Mouse (Mus musculus): ENCODE results near the gene Repin1. TPM values are rescaled to one million over a fixed set of nuclear protein-coding genes. Genes with fewer than 3 reads are reported as not detected.

Repin1 gene
- polyA plus RNA-seq, 1 experiment from 2014 or later, result 41.9 TPM

DNA sequence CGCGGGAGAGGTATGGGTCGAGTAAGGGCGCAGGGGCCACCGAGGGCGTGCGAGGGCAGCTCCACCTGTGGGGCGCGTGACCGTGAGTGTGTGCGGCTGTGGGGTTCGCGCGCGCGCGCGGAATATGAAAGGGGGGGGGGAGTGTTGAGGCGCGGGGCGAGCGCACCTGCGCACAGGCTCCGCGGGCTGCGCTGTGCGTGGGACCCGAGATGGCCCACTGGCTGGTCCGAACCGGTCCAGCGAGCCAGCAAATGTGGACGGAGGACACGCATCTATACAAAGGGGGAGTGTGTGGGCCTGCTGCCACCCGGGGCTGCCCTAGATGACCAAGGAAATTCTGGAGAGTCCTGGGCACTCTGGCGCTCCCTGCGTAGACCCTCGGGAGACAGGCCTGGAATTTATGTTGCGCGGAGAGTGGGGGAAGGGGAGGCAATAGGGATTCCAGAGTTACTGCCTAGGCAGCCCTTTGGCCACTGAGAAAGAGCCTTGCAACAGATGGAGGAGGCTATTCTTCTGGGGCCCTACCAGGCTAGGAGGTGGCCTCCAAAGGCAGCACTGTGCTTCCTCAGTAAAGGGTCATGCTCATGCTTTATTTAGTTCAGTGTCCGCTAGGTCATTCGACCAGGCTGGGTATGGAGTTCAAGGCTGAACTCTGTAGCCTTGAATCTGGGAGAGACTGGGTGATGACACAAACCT is 508 bp downstream of the Repin1 start:
- Histone ChIP-seq H3K4me1 (ENCODE audit: control insufficient read depth, insufficient read depth, low read depth, low read length) (peaks cover 16% of the 10 kb centered on the region), H3K27ac (ENCODE audit: low read depth, low read length) (peak overlapping the region; percentile 96), H3K4me3 (ENCODE audit: low read length) (peak overlapping the region; percentile 56), H3K9ac (ENCODE audit: low read depth, low read length) (peak overlapping the region; percentile 93), H3K9me3 (ENCODE audit: control insufficient read depth, low read length) (peaks cover 18% of the 10 kb centered on the region), H3K36me3 (ENCODE audit: control insufficient read depth, insufficient read depth, low read length) (peaks cover 30% of the 10 kb centered on the region), H3K27me3 (replicated peaks; ENCODE audit: control insufficient read depth, insufficient read depth, low read length) (no peaks in the 10 kb centered on the region), H3K4me2 (ENCODE audit: low read length) (peak overlapping the region; percentile 78)
- under 1% methylated on average over 39 of the region's 41 CpGs for WGBS
- peak; percentile 83 for ATAC-seq

GRCm38 (mm10) chr6:48595278-48595677 is 1.6 kb downstream of the Repin1 start:
- WGBS, result 50% methylated on average over 1 of the region's 1 CpGs
- no peak overlapping the region for H3K27ac ChIP-seq (ENCODE audit: low read depth, low read length)
- H3K9ac ChIP-seq (ENCODE audit: low read depth, low read length), result peak overlapping the region; percentile 93
- H3K9me3 ChIP-seq (ENCODE audit: control insufficient read depth, low read length), result peaks cover 18% of the 10 kb centered on the region
- H3K4me3 ChIP-seq (ENCODE audit: low read length), result peak overlapping the region; percentile 56
- H3K4me1 ChIP-seq (ENCODE audit: control insufficient read depth, insufficient read depth, low read depth, low read length), result peaks cover 16% of the 10 kb centered on the region
- peaks cover 36% of the 10 kb centered on the region for H3K36me3 ChIP-seq (ENCODE audit: control insufficient read depth, insufficient read depth, low read length)
- H3K4me2 ChIP-seq (ENCODE audit: low read length), result peak overlapping the region; percentile 78
- no peak for ATAC-seq
- no peaks in the 10 kb centered on the region for H3K27me3 ChIP-seq (replicated peaks; ENCODE audit: control insufficient read depth, insufficient read depth, low read length)

GRCm38 (mm10) chr6:48596545-48597232 is 3.0 kb downstream of the Repin1 start:
- Histone ChIP-seq H3K36me3 (ENCODE audit: control insufficient read depth, insufficient read depth, low read length) (peaks cover 36% of the 10 kb centered on the region), H3K4me1 (ENCODE audit: control insufficient read depth, insufficient read depth, low read depth, low read length) (peaks cover 22% of the 10 kb centered on the region), H3K27me3 (replicated peaks; ENCODE audit: control insufficient read depth, insufficient read depth, low read length) (no peaks in the 10 kb centered on the region), H3K27ac (ENCODE audit: low read depth, low read length) (no peak overlapping the region), H3K9ac (ENCODE audit: low read depth, low read length) (no peak overlapping the region), H3K4me2 (ENCODE audit: low read length) (no peak overlapping the region), H3K4me3 (ENCODE audit: low read length) (no peak overlapping the region), H3K9me3 (ENCODE audit: control insufficient read depth, low read length) (peaks cover 18% of the 10 kb centered on the region)
- WGBS, result 97% methylated on average over 45 of the region's 45 CpGs
- ATAC-seq, result no peak

GRCm38 (mm10) chr6:48597233-48597625 is 3.5 kb downstream of the Repin1 start:
- Histone ChIP-seq H3K4me2 (ENCODE audit: low read length) (no peak overlapping the region), H3K9ac (ENCODE audit: low read depth, low read length) (no peak overlapping the region), H3K27ac (ENCODE audit: low read depth, low read length) (no peak overlapping the region), H3K9me3 (ENCODE audit: control insufficient read depth, low read length) (peaks cover 18% of the 10 kb centered on the region), H3K4me1 (ENCODE audit: control insufficient read depth, insufficient read depth, low read depth, low read length) (peaks cover 22% of the 10 kb centered on the region), H3K36me3 (ENCODE audit: control insufficient read depth, insufficient read depth, low read length) (peaks cover 36% of the 10 kb centered on the region), H3K4me3 (ENCODE audit: low read length) (no peak overlapping the region), H3K27me3 (replicated peaks; ENCODE audit: control insufficient read depth, insufficient read depth, low read length) (no peaks in the 10 kb centered on the region)
- ATAC-seq, result no peak
- 94% methylated on average over 26 of the region's 27 CpGs for WGBS

GRCm38 (mm10) chr6:48600594-48600993 is 6.9 kb downstream of the Repin1 start:
- peaks cover 14% of the 10 kb centered on the region for H3K4me1 ChIP-seq (ENCODE audit: control insufficient read depth, insufficient read depth, low read depth, low read length)
- no peak overlapping the region for H3K4me3 ChIP-seq (ENCODE audit: low read length)
- no peak for ATAC-seq
- H3K36me3 ChIP-seq (ENCODE audit: control insufficient read depth, insufficient read depth, low read length), result peaks cover 36% of the 10 kb centered on the region
- no peaks in the 10 kb centered on the region for H3K27me3 ChIP-seq (replicated peaks; ENCODE audit: control insufficient read depth, insufficient read depth, low read length)
- H3K27ac ChIP-seq (ENCODE audit: low read depth, low read length), result no peak overlapping the region; the same call in 1 of the 2 replicates
- H3K9me3 ChIP-seq (ENCODE audit: control insufficient read depth, low read length), result peaks cover 18% of the 10 kb centered on the region
- no peak overlapping the region for H3K9ac ChIP-seq (ENCODE audit: low read depth, low read length)
- H3K4me2 ChIP-seq (ENCODE audit: low read length), result no peak overlapping the region
- WGBS, result 93% methylated on average over 1 of the region's 1 CpGs

GRCm38 (mm10) chr6:48601271-48602079 is 7.8 kb downstream of the Repin1 start, which contains the start of gene Zfp775:
Gene Zfp775, plus strand, starts transcription at chr6:48602063.
- Histone ChIP-seq H3K9me3 (ENCODE audit: control insufficient read depth, low read length) (peaks cover 14% of the 10 kb centered on the region), H3K4me3 (ENCODE audit: low read length) (peak within 1 kb of the TSS; percentile 74), H3K4me2 (ENCODE audit: low read length) (peak within 1 kb of the TSS; percentile 91), H3K4me1 (ENCODE audit: control insufficient read depth, insufficient read depth, low read depth, low read length) (peaks cover 14% of the 10 kb centered on the region), H3K27ac (ENCODE audit: low read depth, low read length) (peak within 1 kb of the TSS; percentile 93), H3K9ac (ENCODE audit: low read depth, low read length) (peak within 1 kb of the TSS; percentile 97), H3K36me3 (ENCODE audit: control insufficient read depth, insufficient read depth, low read length) (peaks cover 29% of the 10 kb centered on the region), H3K27me3 (replicated peaks; ENCODE audit: control insufficient read depth, insufficient read depth, low read length) (no peaks in the 10 kb centered on the region)
- WGBS, result 3% methylated on average over 42 of the region's 42 CpGs
- peak; percentile 99 for ATAC-seq

GRCm38 (mm10) chr6:48602080-48602741 is 8.5 kb downstream of the Repin1 start:
- Histone ChIP-seq H3K9ac (ENCODE audit: low read depth, low read length) (peak overlapping the region; percentile 97), H3K27me3 (replicated peaks; ENCODE audit: control insufficient read depth, insufficient read depth, low read length) (no peaks in the 10 kb centered on the region), H3K4me3 (ENCODE audit: low read length) (peak overlapping the region; percentile 74), H3K36me3 (ENCODE audit: control insufficient read depth, insufficient read depth, low read length) (peaks cover 22% of the 10 kb centered on the region), H3K9me3 (ENCODE audit: control insufficient read depth, low read length) (peaks cover 6% of the 10 kb centered on the region), H3K4me2 (ENCODE audit: low read length) (peak overlapping the region; percentile 91), H3K4me1 (ENCODE audit: control insufficient read depth, insufficient read depth, low read depth, low read length) (peaks cover 14% of the 10 kb centered on the region), H3K27ac (ENCODE audit: low read depth, low read length) (peak overlapping the region; percentile 93)
- under 1% methylated on average over 28 of the region's 28 CpGs for WGBS
- peak; percentile 87 for ATAC-seq

DNA sequence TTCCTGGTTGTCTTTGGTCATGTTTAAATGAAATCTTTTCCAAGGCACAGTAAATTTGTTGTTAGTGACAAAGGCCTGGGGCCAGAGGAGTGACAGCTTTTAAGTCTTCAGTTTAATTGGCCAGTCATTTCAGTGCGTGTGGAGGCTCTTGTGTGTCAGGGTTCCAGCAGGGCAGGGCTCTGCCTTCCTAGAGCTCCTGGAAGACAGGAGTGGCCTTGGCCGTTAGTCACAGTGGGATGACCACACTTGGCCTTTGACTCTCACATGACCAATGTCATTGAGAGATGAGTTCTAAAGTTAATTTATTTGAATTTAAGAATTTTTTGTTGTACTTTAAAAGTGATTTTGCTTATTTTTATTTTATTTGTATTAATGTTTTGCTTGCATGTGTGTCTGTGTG is 14.4 kb downstream of the Repin1 start:
- 69% methylated on average over 2 of the region's 2 CpGs for WGBS
- H3K4me3 ChIP-seq (ENCODE audit: low read length), result no peak overlapping the region

More for the DNA sequence above, 14.4 kb downstream of the Repin1 start:
- H3K4me1 ChIP-seq (ENCODE audit: control insufficient read depth, insufficient read depth, low read depth, low read length), result peaks cover 2% of the 10 kb centered on the region
- H3K9me3 ChIP-seq (ENCODE audit: control insufficient read depth, low read length), result no peaks in the 10 kb centered on the region
- H3K27ac ChIP-seq (ENCODE audit: low read depth, low read length), result no peak overlapping the region
- no peak for ATAC-seq
- H3K9ac ChIP-seq (ENCODE audit: low read depth, low read length), result no peak overlapping the region
- H3K36me3 ChIP-seq (ENCODE audit: control insufficient read depth, insufficient read depth, low read length), result no peaks in the 10 kb centered on the region
- no peak overlapping the region for H3K4me2 ChIP-seq (ENCODE audit: low read length)
- no peaks in the 10 kb centered on the region for H3K27me3 ChIP-seq (replicated peaks; ENCODE audit: control insufficient read depth, insufficient read depth, low read length)

Data from hindbrain, embryonic 16.5 days (tissue).